1 mouse cellular context compared by ENCODE assay signal in the genomic region with DNA sequence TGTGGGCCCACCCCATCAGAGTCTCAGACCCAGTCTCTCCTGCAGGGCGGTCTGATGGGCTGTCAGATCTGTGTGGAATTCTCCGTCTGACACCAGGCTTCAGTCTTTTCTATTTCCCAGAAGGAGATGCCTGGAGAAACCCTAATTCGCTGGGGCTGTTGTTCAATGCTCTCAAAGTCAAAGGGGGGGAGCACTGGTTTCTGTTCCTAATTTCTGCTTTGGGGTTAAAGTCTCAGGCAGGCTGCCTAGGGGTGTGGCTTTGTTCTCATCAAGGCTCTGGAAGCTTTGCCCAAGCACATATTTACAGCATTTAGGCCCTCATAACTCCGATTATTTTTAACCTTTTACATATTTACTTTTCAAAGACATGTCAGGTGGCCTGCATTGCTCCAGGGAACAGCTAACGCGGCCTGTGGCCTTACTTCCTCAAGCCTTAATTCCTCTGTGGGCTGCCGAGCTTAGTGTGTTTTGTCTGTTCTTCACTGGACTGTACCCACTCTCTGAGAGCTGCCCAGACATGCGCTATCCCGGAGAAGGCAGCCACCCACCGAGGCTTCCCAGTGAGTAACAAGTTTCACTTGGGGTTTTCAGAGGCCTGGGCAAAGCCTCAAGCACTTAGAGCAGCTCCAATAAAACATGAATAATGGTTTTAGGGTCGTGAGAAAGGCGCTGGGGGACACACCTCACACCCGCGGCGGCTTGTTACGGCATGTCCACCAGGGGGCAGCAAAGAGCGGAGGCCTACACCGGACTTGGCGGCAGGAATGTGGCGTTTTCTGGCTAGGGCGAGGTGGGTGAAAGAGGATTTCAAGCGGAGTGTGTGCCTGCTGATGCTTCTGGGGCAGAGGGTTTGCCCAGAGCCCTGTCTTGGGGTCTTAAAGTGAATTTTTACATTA.
TF ChIP-seq lines count a peak whose summit lies in the region.

No protein-coding gene starts in this region.

TF ChIP-seq in MEL, 35 proteins besides CTCF, POLR2A, EP300 and RAD21:
- TF ChIP-seq MYB (IDR thresholded peaks at IDR 0.05; ENCODE audit: low read depth, low read length): no peak
- no peak for TF ChIP-seq USF1 (IDR thresholded peaks at IDR 0.05; ENCODE audit: low read depth, low read length)
- TF ChIP-seq TBP (IDR thresholded peaks at IDR 0.05; ENCODE audit: low read depth, low read length): no peak
- TF ChIP-seq NELFE (IDR thresholded peaks at IDR 0.05; ENCODE audit: low read depth, low read length): no peak
- TF ChIP-seq ZNF384 (IDR thresholded peaks at IDR 0.05; ENCODE audit: low read depth, low read length): no peak
- no peak for TF ChIP-seq MAFK (IDR thresholded peaks at IDR 0.05; ENCODE audit: borderline replicate concordance, low read depth, low read length)
- no peak for TF ChIP-seq POLR2AphosphoS2 (IDR thresholded peaks at IDR 0.05; ENCODE audit: low read length)
- peak; percentile 63 for TF ChIP-seq SMC3 (IDR thresholded peaks at IDR 0.05; ENCODE audit: low read depth, low read length)
- TF ChIP-seq HCFC1 (IDR thresholded peaks at IDR 0.05; ENCODE audit: low read depth, low read length): peak; percentile 13; the same call in 1 of the 2 replicates
- no peak for TF ChIP-seq JUND (IDR thresholded peaks at IDR 0.05; ENCODE audit: low read depth, low read length)
- TF ChIP-seq GATA1 (IDR thresholded peaks at IDR 0.05; ENCODE audit: low read depth, low read length): no peak
- no peak for TF ChIP-seq ZKSCAN1 (IDR thresholded peaks at IDR 0.05; ENCODE audit: low read depth, low read length)
- peak; percentile 39; the same call in 1 of the 2 replicates for TF ChIP-seq SIN3A (IDR thresholded peaks at IDR 0.05; ENCODE audit: low read length)
- no peak for TF ChIP-seq MXI1 (IDR thresholded peaks at IDR 0.05; ENCODE audit: low read depth, low read length)
- no peak for TF ChIP-seq MEF2A (IDR thresholded peaks at IDR 0.05; ENCODE audit: extremely low read depth, insufficient replicate concordance, low read depth, low read length, poor library complexity, severe bottlenecking)
- no peak for TF ChIP-seq MAX (IDR thresholded peaks at IDR 0.05; ENCODE audit: low read length)
- no peak for TF ChIP-seq E2F4 (IDR thresholded peaks at IDR 0.05; ENCODE audit: borderline replicate concordance, low read depth, low read length)
- no peak for TF ChIP-seq ZC3H11A (IDR thresholded peaks at IDR 0.05; ENCODE audit: low read depth, low read length)
- no peak for TF ChIP-seq BHLHE40 (IDR thresholded peaks at IDR 0.05; ENCODE audit: borderline replicate concordance, low read depth, low read length)
- no peak for TF ChIP-seq UBTF (IDR thresholded peaks at IDR 0.05; ENCODE audit: borderline replicate concordance, insufficient read depth, low read depth, low read length)
- no peak for TF ChIP-seq MYC (IDR thresholded peaks at IDR 0.05; ENCODE audit: low read depth, low read length)
- TF ChIP-seq KAT2A (conservative IDR thresholded peaks at IDR 0.05; ENCODE audit: low read depth, low read length): no peak
- TF ChIP-seq ELF1 (IDR thresholded peaks at IDR 0.05; ENCODE audit: low read depth, low read length): no peak
- TF ChIP-seq POLR2AphosphoS5 (IDR thresholded peaks at IDR 0.05; ENCODE audit: borderline replicate concordance, low read depth, low read length): no peak
- no peak for TF ChIP-seq CHD1 (IDR thresholded peaks at IDR 0.05; ENCODE audit: low read depth, low read length)
